In genomic region chr7:101541132-101541531, GRCm38 (mm10) we compare ENCODE assay signal across 8 mouse cellular contexts. TPM values are rescaled to one million over a fixed set of nuclear protein-coding genes. Genes with fewer than 3 reads are reported as not detected.
A peak's percentile ranks its signal among the peaks of the same experiment; 100 is the strongest.
DNase-seq lines count a peak whose midpoint lies in the region; ATAC-seq and TF ChIP-seq lines count a peak whose summit lies in the region.

No protein-coding gene starts in this region.

- H3K36me3 ChIP-seq in kidney, embryonic 14.5 days (ENCODE audit: control insufficient read depth, insufficient read depth, low read length), result no peaks in the 10 kb centered on the region
- no peaks in the 10 kb centered on the region for H3K36me3 ChIP-seq in limb, embryonic 14.5 days (ENCODE audit: control insufficient read depth, insufficient read depth, low read length)
- no peaks in the 10 kb centered on the region for H3K36me3 ChIP-seq in neural tube, embryonic 14.5 days (ENCODE audit: control insufficient read depth, insufficient read depth, low read length)

- peak; percentile 81; the same call in 1 of the 2 replicates for ATAC-seq in kidney, embryonic 14.5 days (ENCODE audit: low FRiP score, low TSS enrichment)
- no peak for ATAC-seq in limb, embryonic 14.5 days (ENCODE audit: low FRiP score, low read depth)
- peak; percentile 75; the same call in 1 of the 2 replicates for ATAC-seq in neural tube, embryonic 14.5 days (ENCODE audit: low read depth)

- no peak overlapping the region for H3K4me3 ChIP-seq in cortical plate, adult 2 months (ENCODE audit: insufficient read depth, low read length)
- no peak overlapping the region for H3K4me3 ChIP-seq in kidney, embryonic 14.5 days (ENCODE audit: low read length)
- no peak overlapping the region for H3K4me3 ChIP-seq in limb, embryonic 14.5 days (replicated peaks; ENCODE audit: low read length)
- no peak overlapping the region for H3K4me3 ChIP-seq in neural tube, embryonic 14.5 days (ENCODE audit: low read depth, low read length)

- no peaks in the 10 kb centered on the region for H3K27me3 ChIP-seq in kidney, embryonic 14.5 days (ENCODE audit: control insufficient read depth, insufficient read depth, low read length)
- no peaks in the 10 kb centered on the region for H3K27me3 ChIP-seq in limb, embryonic 14.5 days (ENCODE audit: control insufficient read depth, insufficient read depth, low read length)
- no peaks in the 10 kb centered on the region for H3K27me3 ChIP-seq in neural tube, embryonic 14.5 days (ENCODE audit: control insufficient read depth, insufficient read depth, low read length)

- peak overlapping the region; percentile 33; the same call in 1 of the 2 replicates for H3K4me2 ChIP-seq in kidney, embryonic 14.5 days (replicated peaks; ENCODE audit: low read depth, low read length)
- H3K4me2 ChIP-seq in limb, embryonic 14.5 days (replicated peaks; ENCODE audit: low read depth, low read length, severe bottlenecking), result no peak overlapping the region
- H3K4me2 ChIP-seq in neural tube, embryonic 14.5 days (ENCODE audit: low read depth, low read length), result no peak overlapping the region

- WGBS in kidney, embryonic 14.5 days, result 1% methylated on average over 11 of the region's 11 CpGs
- WGBS in limb, embryonic 14.5 days, result 3% methylated on average over 11 of the region's 11 CpGs
- WGBS in neural tube, embryonic 14.5 days, result 6% methylated on average over 11 of the region's 11 CpGs

- DNase-seq in A20 (ENCODE audit: low read depth, low spot score) (peak; percentile 71), adipocyte (ENCODE audit: low spot score) (peak; percentile 54)
- peak; percentile 22 for DNase-seq in gastrocnemius, postnatal 25 days
- DNase-seq in limb, embryonic 14.5 days (ENCODE audit: low spot score), result peak; percentile 71
- peak; percentile 24 for DNase-seq in testis, postnatal 14 days (ENCODE audit: low spot score)

- TF ChIP-seq CTCF in cortical plate, adult 2 months (IDR thresholded peaks at IDR 0.05; ENCODE audit: extremely low read depth, insufficient read depth, low read length), result peak; percentile 71

- peak overlapping the region; percentile 24; the same call in 1 of the 2 replicates for H3K9ac ChIP-seq in kidney, embryonic 14.5 days (ENCODE audit: low read depth, low read length)
- H3K9ac ChIP-seq in limb, embryonic 14.5 days (ENCODE audit: low read depth, low read length, severe bottlenecking), result no peak overlapping the region
- no peak overlapping the region for H3K9ac ChIP-seq in neural tube, embryonic 14.5 days (replicated peaks; ENCODE audit: low read depth, low read length)

- TF ChIP-seq POLR2A in cortical plate, adult 2 months (IDR thresholded peaks at IDR 0.05; ENCODE audit: extremely low read depth, insufficient read depth, low read length), result no peak
- no peak for TF ChIP-seq POLR2A in limb, embryonic 14.5 days (IDR thresholded peaks at IDR 0.05; ENCODE audit: borderline replicate concordance, extremely low read depth, insufficient read depth, insufficient read length)

- H3K4me1 ChIP-seq in cortical plate, adult 2 months (ENCODE audit: control insufficient read depth, insufficient read depth, low read length), result peaks cover 3% of the 10 kb centered on the region; the same call in 1 of the 2 replicates
- peaks cover 5% of the 10 kb centered on the region; the same call in 1 of the 2 replicates for H3K4me1 ChIP-seq in kidney, embryonic 14.5 days (ENCODE audit: control insufficient read depth, insufficient read depth, low read length)
- H3K4me1 ChIP-seq in limb, embryonic 14.5 days (ENCODE audit: control insufficient read depth, insufficient read depth, low read length), result no peaks in the 10 kb centered on the region
- H3K4me1 ChIP-seq in neural tube, embryonic 14.5 days (ENCODE audit: control insufficient read depth, insufficient read depth, low read length), result no peaks in the 10 kb centered on the region

- H3K9me3 ChIP-seq in kidney, embryonic 14.5 days (ENCODE audit: control insufficient read depth, low read length), result no peaks in the 10 kb centered on the region
- no peaks in the 10 kb centered on the region for H3K9me3 ChIP-seq in limb, embryonic 14.5 days (ENCODE audit: control insufficient read depth, low read length)
- H3K9me3 ChIP-seq in neural tube, embryonic 14.5 days (ENCODE audit: control insufficient read depth, low read length), result no peaks in the 10 kb centered on the region

- H3K27ac ChIP-seq in cortical plate, adult 2 months (ENCODE audit: insufficient read depth, low read length), result peak overlapping the region; percentile 56; the same call in 1 of the 2 replicates
- no peak overlapping the region for H3K27ac ChIP-seq in kidney, embryonic 14.5 days (ENCODE audit: low read depth, low read length)
- no peak overlapping the region for H3K27ac ChIP-seq in limb, embryonic 14.5 days (replicated peaks; ENCODE audit: low read depth, low read length)
- H3K27ac ChIP-seq in neural tube, embryonic 14.5 days (ENCODE audit: low read depth, low read length), result no peak overlapping the region

RNA-seq across cellular contexts. Expression of gene Art2b, which starts 44.3 kb away (rescaled TPM):
- 0.02 TPM in 1 of 2 replicates, not detected in the other for polyA plus RNA-seq in cortical plate, adult 2 months (2012; rRNA removed)
- not detected for total RNA-seq in gastrocnemius, postnatal 25 days (2021)
- polyA plus RNA-seq in kidney, embryonic 14.5 days (2014; fragmentation: Nextera tagmentation; extraction: Ambion mirVana), result not detected in 2 replicates
- polyA plus RNA-seq in limb, embryonic 14.5 days (2012; rRNA removed), result not detected in 2 replicates
- not detected in 2 replicates for polyA plus RNA-seq in limb, embryonic 14.5 days (2014; fragmentation: Nextera tagmentation; extraction: Ambion mirVana)
- not detected in 2 replicates for polyA plus RNA-seq in neural tube, embryonic 14.5 days (2014; fragmentation: Nextera tagmentation; extraction: Ambion mirVana)
